Mouse (Mus musculus) neural tube, embryonic 15.5 days (tissue): ENCODE data around the gene Rab34. TPM values are rescaled to one million over a fixed set of nuclear protein-coding genes. Genes with fewer than 3 reads are reported as not detected.
A peak's percentile ranks its signal among the peaks of the same experiment; 100 is the strongest.
"Not testable (repeated sequence)": the region's sequence is repeated elsewhere in the genome, so short reads cannot be mapped to it uniquely, and the experiment has no call there.

Source experiments
- ATAC-seq: fragments of 200-750 bp; cut with Nextera tagmentation; 2 replicates; pipeline ENCODE4 v1.8.0; 2017; ENCODE audit warnings: mild to moderate bottlenecking, moderate TSS enrichment, moderate library complexity; ENCODE audit not compliant: low FRiP score
- H3K27ac ChIP-seq: fragments of 300-500 bp; sonication (generic); replicated peaks from 2 replicates; pipeline ENCODE4 v1.5.1; 2015; ENCODE audit warnings: mild to moderate bottlenecking, inconsistent platforms
- H3K27me3 ChIP-seq: fragments of 300-500 bp; sonication (generic); replicated peaks from 2 replicates; pipeline ENCODE4 v1.6.1; 2015; ENCODE audit warnings: inconsistent platforms
- H3K36me3 ChIP-seq: fragments of 300-500 bp; sonication (generic); 2 replicates; pipeline ENCODE4 v1.6.1; 2015; ENCODE audit warnings: inconsistent platforms
- H3K4me1 ChIP-seq: fragments of 300-500 bp; sonication (generic); 2 replicates; pipeline ENCODE4 v1.6.1; 2015; ENCODE audit warnings: inconsistent platforms
- H3K4me2 ChIP-seq: fragments of 300-500 bp; sonication (generic); 2 replicates; pipeline ENCODE4 v1.6.1; 2015; ENCODE audit warnings: inconsistent platforms, mild to moderate bottlenecking, moderate library complexity
- H3K4me3 ChIP-seq: fragments of 300-500 bp; sonication (generic); replicated peaks from 2 replicates; pipeline ENCODE4 v1.5.1; 2015; ENCODE audit warnings: mild to moderate bottlenecking, inconsistent platforms
- H3K9ac ChIP-seq: fragments of 300-500 bp; sonication (generic); replicated peaks from 2 replicates; pipeline ENCODE4 v1.6.1; 2015; ENCODE audit warnings: mild to moderate bottlenecking, inconsistent platforms
- H3K9me3 ChIP-seq: fragments of 300-500 bp; sonication (generic); replicated peaks from 2 replicates; pipeline ENCODE4 v1.6.1; 2016; ENCODE audit warnings: inconsistent platforms
- WGBS: fragments of 180-500 bp; shearing (Covaris S2); methylation state at CpG from one replicate; pipeline ENCODE4 v1.1.7; 2015; ENCODE audit warnings: mixed read lengths; 5-methylcytosine and 5-hydroxymethylcytosine counted together
- polyA plus RNA-seq: library from polyadenylated mRNA; unstranded; fragments of >200 nt; fragmentation: Nextera tagmentation; extraction: Ambion mirVana; gene quantifications from 2 replicates; pipeline ENCODE4 v1.2.1, GENCODE M21; 2015

Gene Rab34
- polyA plus RNA-seq, 1 experiment from 2014 or later: 66.1 TPM

GRCm38 (mm10) chr11:78183884-78184514 is 4.2 kb upstream of the Rab34 start:
- Histone ChIP-seq H3K36me3 (peaks cover 24% of the 10 kb centered on the region), H3K4me1 (peaks cover 54% of the 10 kb centered on the region), H3K9me3 (no peaks in the 10 kb centered on the region), H3K9ac (peak overlapping the region; percentile 87; the same call in 1 of the 2 replicates), H3K4me2 (peak overlapping the region; percentile 66), H3K27me3 (no peaks in the 10 kb centered on the region), H3K27ac (peak overlapping the region; percentile 95), H3K4me3 (peak overlapping the region; percentile 78)
- no peak for ATAC-seq
- 49% methylated on average over 10 of the region's 10 CpGs for WGBS

GRCm38 (mm10) chr11:78184702-78185101 is 3.5 kb upstream of the Rab34 start:
- not testable (repeated sequence) for H3K27ac ChIP-seq, H3K9me3 ChIP-seq, H3K4me2 ChIP-seq, H3K4me3 ChIP-seq, H3K9ac ChIP-seq, H3K27me3 ChIP-seq, ATAC-seq
- Histone ChIP-seq H3K36me3 (peaks cover 18% of the 10 kb centered on the region), H3K4me1 (peaks cover 53% of the 10 kb centered on the region)
- WGBS: 97% methylated on average over 6 of the region's 6 CpGs

GRCm38 (mm10) chr11:78189234-78190040 is 1.2 kb downstream of the Rab34 start:
- no peaks in the 10 kb centered on the region for H3K9me3 ChIP-seq
- WGBS: under 1% methylated on average over 41 of the region's 42 CpGs
- ATAC-seq: peak; percentile 80
- H3K4me1 ChIP-seq: peaks cover 33% of the 10 kb centered on the region
- H3K36me3 ChIP-seq: peaks cover 31% of the 10 kb centered on the region
- H3K9ac ChIP-seq: peak overlapping the region; percentile 83
- H3K4me2 ChIP-seq: peak overlapping the region; percentile 67
- H3K27me3 ChIP-seq: no peaks in the 10 kb centered on the region
- peak overlapping the region; percentile 73 for H3K4me3 ChIP-seq
- peak overlapping the region; percentile 94 for H3K27ac ChIP-seq

GRCm38 (mm10) chr11:78190041-78190440 is 1.8 kb downstream of the Rab34 start:
- peaks cover 31% of the 10 kb centered on the region for H3K36me3 ChIP-seq
- H3K27ac ChIP-seq: peak overlapping the region; percentile 94
- H3K4me1 ChIP-seq: peaks cover 38% of the 10 kb centered on the region
- no peaks in the 10 kb centered on the region for H3K27me3 ChIP-seq
- WGBS: 69% methylated on average over 6 of the region's 6 CpGs
- H3K4me2 ChIP-seq: peak overlapping the region; percentile 67
- no peaks in the 10 kb centered on the region for H3K9me3 ChIP-seq
- H3K4me3 ChIP-seq: peak overlapping the region; percentile 73
- peak overlapping the region; percentile 83 for H3K9ac ChIP-seq
- ATAC-seq: no peak

GRCm38 (mm10) chr11:78193113-78193512 is 4.9 kb downstream of the Rab34 start, which contains the start of gene Proca1:
Gene Proca1 (plus strand): TSS chr11:78193392.
- Histone ChIP-seq H3K4me1 (peaks cover 28% of the 10 kb centered on the region), H3K9me3 (no peaks in the 10 kb centered on the region), H3K9ac (no peak within 1 kb of the TSS), H3K27me3 (no peaks in the 10 kb centered on the region), H3K4me2 (peak within 1 kb of the TSS; percentile 49), H3K4me3 (peak within 1 kb of the TSS; percentile 36), H3K36me3 (peaks cover 31% of the 10 kb centered on the region), H3K27ac (no peak within 1 kb of the TSS)
- no peak for ATAC-seq
- WGBS: 92% methylated on average over 1 of the region's 1 CpGs

- Histone ChIP-seq H3K9me3 (no peaks in the 10 kb centered on the region), H3K4me1 (peaks cover 22% of the 10 kb centered on the region), H3K4me2 (peak overlapping the region; percentile 49), H3K4me3 (peak overlapping the region; percentile 36), H3K27ac (no peak overlapping the region), H3K27me3 (no peaks in the 10 kb centered on the region), H3K36me3 (peaks cover 31% of the 10 kb centered on the region), H3K9ac (0 out of 2 replicates have a peak overlapping the region, but pooled peaks have one; percentile 23)
- 5% methylated on average over 30 of the region's 30 CpGs for WGBS
- ATAC-seq: 0 out of 2 replicates have a peak, but pooled peaks have one; percentile 39
These were observed 6.3 kb downstream of the Rab34 start for GRCm38 (mm10) chr11:78194411-78195100.

GRCm38 (mm10) chr11:78195101-78195863 is 7.1 kb downstream of the Rab34 start:
- Histone ChIP-seq H3K9me3 (no peaks in the 10 kb centered on the region), H3K4me3 (peak overlapping the region; percentile 36), H3K4me2 (peak overlapping the region; percentile 49), H3K36me3 (peaks cover 30% of the 10 kb centered on the region), H3K27ac (no peak overlapping the region), H3K9ac (0 out of 2 replicates have a peak overlapping the region, but pooled peaks have one; percentile 23), H3K27me3 (no peaks in the 10 kb centered on the region), H3K4me1 (peaks cover 14% of the 10 kb centered on the region)
- 67% methylated on average over 23 of the region's 23 CpGs for WGBS
- ATAC-seq: no peak

- WGBS: 94% methylated on average over 3 of the region's 3 CpGs
- H3K4me3 ChIP-seq: no peak overlapping the region
- H3K4me2 ChIP-seq: no peak overlapping the region
- H3K36me3 ChIP-seq: peaks cover 21% of the 10 kb centered on the region
- ATAC-seq: no peak
- H3K9ac ChIP-seq: no peak overlapping the region
- no peak overlapping the region for H3K27ac ChIP-seq
- H3K27me3 ChIP-seq: no peaks in the 10 kb centered on the region
- peaks cover 18% of the 10 kb centered on the region; the same call in 1 of the 2 replicates for H3K4me1 ChIP-seq
- no peaks in the 10 kb centered on the region for H3K9me3 ChIP-seq
These were observed 14.1 kb downstream of the Rab34 start for GRCm38 (mm10) chr11:78202372-78202771.

- Histone ChIP-seq H3K36me3 (peaks cover 40% of the 10 kb centered on the region), H3K9me3 (no peaks in the 10 kb centered on the region), H3K4me2 (no peak overlapping the region), H3K27me3 (no peaks in the 10 kb centered on the region), H3K27ac (peak overlapping the region; percentile 72; the same call in 1 of the 2 replicates), H3K9ac (no peak overlapping the region), H3K4me1 (peaks cover 18% of the 10 kb centered on the region; the same call in 1 of the 2 replicates), H3K4me3 (no peak overlapping the region)
- no peak for ATAC-seq
- 44% methylated on average over 6 of the region's 6 CpGs for WGBS
These were observed 16.1 kb downstream of the Rab34 start for GRCm38 (mm10) chr11:78204287-78204686.

GRCm38 (mm10) chr11:78205361-78206206 is 17.4 kb downstream of the Rab34 start:
- no peak overlapping the region for H3K9ac ChIP-seq
- peak overlapping the region; percentile 72 for H3K27ac ChIP-seq
- H3K4me2 ChIP-seq: no peak overlapping the region
- H3K4me1 ChIP-seq: peaks cover 18% of the 10 kb centered on the region; the same call in 1 of the 2 replicates
- peaks cover 53% of the 10 kb centered on the region for H3K36me3 ChIP-seq
- no peaks in the 10 kb centered on the region for H3K27me3 ChIP-seq
- 16% methylated on average over 13 of the region's 13 CpGs for WGBS
- no peak overlapping the region for H3K4me3 ChIP-seq
- no peaks in the 10 kb centered on the region for H3K9me3 ChIP-seq
- peak; percentile 53 for ATAC-seq
